Mouse (Mus musculus): ENCODE results near the gene Ccn2. TPM values are rescaled to one million over a fixed set of nuclear protein-coding genes. Genes with fewer than 3 reads are reported as not detected.

Ccn2 gene
- total and polyA plus RNA-seq, 2 experiments from 2014 or later, result 5.3 to 7.7 TPM

- 0 out of 2 replicates have a peak, but pooled peaks have one; percentile 40 for ATAC-seq
- Histone ChIP-seq H3K4me1 (ENCODE audit: insufficient read depth, low read length) (0 out of 2 replicates have a peak, but pooled peaks cover 3% of the 10 kb centered on the region), H3K27ac (peak overlapping the region; percentile 36; the same call in 1 of the 2 replicates), H3K27me3 (ENCODE audit: insufficient read depth, low read length) (no peaks in the 10 kb centered on the region), H3K36me3 (ENCODE audit: insufficient read depth, low read length) (no peaks in the 10 kb centered on the region), H3K4me3 (ENCODE audit: low read length) (no peak overlapping the region), H3K9ac (replicated peaks; ENCODE audit: low read length) (no peak overlapping the region), H3K4me2 (ENCODE audit: low read depth, low read length) (no peak overlapping the region), H3K9me3 (ENCODE audit: low read length) (no peaks in the 10 kb centered on the region)
- no peak for DNase-seq (ENCODE audit: low spot score)
- WGBS, result 24% methylated on average over 3 of the region's 3 CpGs
- TF ChIP-seq CTCF (IDR thresholded peaks at IDR 0.05; ENCODE audit: low read depth), result no peak
Measured at GRCm38 (mm10) chr10:24573484-24573883, 21.8 kb upstream of the Ccn2 start.

- WGBS, result 84% methylated on average over 3 of the region's 3 CpGs
- H3K4me2 ChIP-seq (ENCODE audit: low read depth, low read length), result no peak overlapping the region
- TF ChIP-seq CTCF (IDR thresholded peaks at IDR 0.05; ENCODE audit: low read depth), result no peak
- no peak overlapping the region for H3K9ac ChIP-seq (replicated peaks; ENCODE audit: low read length)
- H3K27me3 ChIP-seq (ENCODE audit: insufficient read depth, low read length), result no peaks in the 10 kb centered on the region
- H3K4me3 ChIP-seq (ENCODE audit: low read length), result no peak overlapping the region
- ATAC-seq, result no peak
- no peaks in the 10 kb centered on the region for H3K4me1 ChIP-seq (ENCODE audit: insufficient read depth, low read length)
- no peaks in the 10 kb centered on the region for H3K36me3 ChIP-seq (ENCODE audit: insufficient read depth, low read length)
- no peak for DNase-seq (ENCODE audit: low spot score)
- H3K27ac ChIP-seq, result no peak overlapping the region
- no peaks in the 10 kb centered on the region for H3K9me3 ChIP-seq (ENCODE audit: low read length)
Measured at GRCm38 (mm10) chr10:24581076-24581475, 14.2 kb upstream of the Ccn2 start.

GRCm38 (mm10) chr10:24588824-24589223, 6.4 kb upstream of the Ccn2 start:
- Histone ChIP-seq H3K27me3 (ENCODE audit: insufficient read depth, low read length) (no peaks in the 10 kb centered on the region), H3K4me1 (ENCODE audit: insufficient read depth, low read length) (no peaks in the 10 kb centered on the region), H3K36me3 (ENCODE audit: insufficient read depth, low read length) (no peaks in the 10 kb centered on the region), H3K9ac (replicated peaks; ENCODE audit: low read length) (no peak overlapping the region), H3K27ac (no peak overlapping the region), H3K4me3 (ENCODE audit: low read length) (no peak overlapping the region), H3K9me3 (ENCODE audit: low read length) (no peaks in the 10 kb centered on the region), H3K4me2 (ENCODE audit: low read depth, low read length) (no peak overlapping the region)
- no peak for TF ChIP-seq CTCF (IDR thresholded peaks at IDR 0.05; ENCODE audit: low read depth)
- ATAC-seq, result no peak
- no peak for DNase-seq (ENCODE audit: low spot score)
- WGBS, result 84% methylated on average over 4 of the region's 4 CpGs

GRCm38 (mm10) chr10:24589238-24589637, 6.0 kb upstream of the Ccn2 start:
- TF ChIP-seq CTCF (IDR thresholded peaks at IDR 0.05; ENCODE audit: low read depth), result no peak
- Histone ChIP-seq H3K27me3 (ENCODE audit: insufficient read depth, low read length) (no peaks in the 10 kb centered on the region), H3K9me3 (ENCODE audit: low read length) (no peaks in the 10 kb centered on the region), H3K27ac (no peak overlapping the region), H3K4me3 (ENCODE audit: low read length) (no peak overlapping the region), H3K4me1 (ENCODE audit: insufficient read depth, low read length) (no peaks in the 10 kb centered on the region), H3K9ac (replicated peaks; ENCODE audit: low read length) (no peak overlapping the region), H3K4me2 (ENCODE audit: low read depth, low read length) (no peak overlapping the region), H3K36me3 (ENCODE audit: insufficient read depth, low read length) (no peaks in the 10 kb centered on the region)
- WGBS, result 92% methylated on average over 9 of the region's 9 CpGs
- ATAC-seq (no peak), DNase-seq (ENCODE audit: low spot score) (no peak)

- no peak overlapping the region for H3K27ac ChIP-seq
- no peak for ATAC-seq
- H3K9ac ChIP-seq (replicated peaks; ENCODE audit: low read length), result no peak overlapping the region
- no peak overlapping the region for H3K4me2 ChIP-seq (ENCODE audit: low read depth, low read length)
- DNase-seq (ENCODE audit: low spot score), result no peak
- H3K4me3 ChIP-seq (ENCODE audit: low read length), result no peak overlapping the region
- 45% methylated on average over 4 of the region's 4 CpGs for WGBS
- H3K9me3 ChIP-seq (ENCODE audit: low read length), result no peaks in the 10 kb centered on the region
- H3K36me3 ChIP-seq (ENCODE audit: insufficient read depth, low read length), result no peaks in the 10 kb centered on the region
- no peaks in the 10 kb centered on the region for H3K27me3 ChIP-seq (ENCODE audit: insufficient read depth, low read length)
- H3K4me1 ChIP-seq (ENCODE audit: insufficient read depth, low read length), result no peaks in the 10 kb centered on the region
- TF ChIP-seq CTCF (IDR thresholded peaks at IDR 0.05; ENCODE audit: low read depth), result no peak
Measured at GRCm38 (mm10) chr10:24590546-24590945, 4.7 kb upstream of the Ccn2 start.

GRCm38 (mm10) chr10:24591136-24591535, 4.1 kb upstream of the Ccn2 start:
- ATAC-seq (peak; percentile 69), DNase-seq (ENCODE audit: low spot score) (peak; percentile 88)
- no peak overlapping the region for H3K4me2 ChIP-seq (ENCODE audit: low read depth, low read length)
- H3K9ac ChIP-seq (replicated peaks; ENCODE audit: low read length), result no peak overlapping the region
- peak; percentile 92 for TF ChIP-seq CTCF (IDR thresholded peaks at IDR 0.05; ENCODE audit: low read depth)
- no peak overlapping the region for H3K4me3 ChIP-seq (ENCODE audit: low read length)
- no peaks in the 10 kb centered on the region; the same call in 1 of the 2 replicates for H3K4me1 ChIP-seq (ENCODE audit: insufficient read depth, low read length)
- H3K36me3 ChIP-seq (ENCODE audit: insufficient read depth, low read length), result no peaks in the 10 kb centered on the region
- WGBS, result 17% methylated on average over 4 of the region's 4 CpGs
- H3K27ac ChIP-seq, result no peak overlapping the region
- no peaks in the 10 kb centered on the region for H3K9me3 ChIP-seq (ENCODE audit: low read length)
- H3K27me3 ChIP-seq (ENCODE audit: insufficient read depth, low read length), result no peaks in the 10 kb centered on the region

- H3K27ac ChIP-seq, result no peak overlapping the region
- H3K4me3 ChIP-seq (ENCODE audit: low read length), result no peak overlapping the region
- H3K27me3 ChIP-seq (ENCODE audit: insufficient read depth, low read length), result no peaks in the 10 kb centered on the region
- DNase-seq (ENCODE audit: low spot score), result no peak
- no peak overlapping the region for H3K9ac ChIP-seq (replicated peaks; ENCODE audit: low read length)
- no peaks in the 10 kb centered on the region for H3K9me3 ChIP-seq (ENCODE audit: low read length)
- no peak for ATAC-seq
- TF ChIP-seq CTCF (IDR thresholded peaks at IDR 0.05; ENCODE audit: low read depth), result no peak
- WGBS, result 75% methylated on average over 5 of the region's 5 CpGs
- H3K4me1 ChIP-seq (ENCODE audit: insufficient read depth, low read length), result no peaks in the 10 kb centered on the region; the same call in 1 of the 2 replicates
- no peak overlapping the region for H3K4me2 ChIP-seq (ENCODE audit: low read depth, low read length)
- H3K36me3 ChIP-seq (ENCODE audit: insufficient read depth, low read length), result no peaks in the 10 kb centered on the region
Measured at GRCm38 (mm10) chr10:24591741-24592140, 3.5 kb upstream of the Ccn2 start.

All from hindbrain, postnatal 0 days (tissue).